Mouse (Mus musculus) cerebellum, adult 11 months (tissue): Measurements from ENCODE around the gene Vrtn.

ENCODE experiments used
- DNase-seq: peaks from one replicate; pipeline ENCODE4 v3.0.0; 2022

Vrtn gene

DNA sequence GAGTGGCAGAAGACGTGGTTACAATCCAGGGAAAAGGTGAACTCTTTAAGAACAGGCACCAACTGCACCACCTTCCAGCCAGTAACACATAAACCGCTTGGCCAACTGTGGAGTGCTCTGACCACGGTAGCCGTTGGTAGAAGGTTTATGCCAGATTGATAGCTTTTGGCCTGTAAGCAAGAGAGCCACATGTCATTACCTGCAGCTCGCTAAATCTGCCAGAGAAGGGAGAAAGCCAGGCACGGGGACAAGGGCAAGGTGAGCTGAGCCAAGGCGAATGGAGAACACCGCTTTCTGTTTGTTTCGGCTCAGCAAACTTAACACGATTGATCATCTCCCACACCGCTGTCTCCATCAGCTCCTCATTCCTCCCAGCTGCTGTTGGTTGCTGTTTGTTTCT, 48.2 kb downstream of the Vrtn start:
- DNase-seq, result peak; percentile 36

DNA sequence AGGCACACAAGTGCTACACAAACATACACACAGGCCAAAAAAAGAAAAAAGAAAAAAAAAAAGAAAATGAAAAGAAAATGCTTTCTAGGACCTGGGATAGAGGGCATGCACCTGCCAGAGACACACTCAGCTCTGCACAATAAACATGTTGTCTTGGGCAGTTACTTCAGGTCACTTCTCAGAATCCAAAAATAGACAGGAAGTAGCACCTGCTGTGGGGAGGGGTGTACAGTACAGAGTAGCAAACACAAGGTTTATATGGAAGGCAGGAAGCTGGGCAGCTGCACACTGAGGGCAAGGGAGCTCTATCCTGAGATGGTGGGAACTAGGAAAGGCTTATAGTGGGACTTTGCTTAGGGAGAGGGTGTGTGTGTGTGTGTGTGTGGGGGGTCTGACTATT, 50.5 kb downstream of the Vrtn start:
- DNase-seq, result no peak

DNA sequence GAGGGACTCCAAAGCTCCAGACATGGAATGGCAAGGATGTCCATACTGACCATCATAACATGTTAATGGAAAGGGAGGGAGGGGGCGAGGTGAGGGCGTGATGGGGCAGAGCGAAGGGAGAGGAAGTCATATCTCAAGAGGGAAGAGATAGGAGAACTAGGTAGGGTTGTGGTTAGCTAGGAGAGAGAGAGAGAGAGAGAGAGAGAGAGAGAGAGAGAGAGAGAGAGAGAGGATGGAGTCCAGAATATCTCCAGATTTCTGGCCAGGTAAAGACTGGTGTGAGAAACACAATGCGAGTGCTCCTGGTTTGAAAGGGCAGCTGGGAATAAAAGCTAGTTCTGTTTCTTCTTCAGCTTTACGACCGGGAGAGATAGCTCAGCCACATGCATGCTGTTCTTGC, 51.3 kb downstream of the Vrtn start:
- no peak for DNase-seq

DNA sequence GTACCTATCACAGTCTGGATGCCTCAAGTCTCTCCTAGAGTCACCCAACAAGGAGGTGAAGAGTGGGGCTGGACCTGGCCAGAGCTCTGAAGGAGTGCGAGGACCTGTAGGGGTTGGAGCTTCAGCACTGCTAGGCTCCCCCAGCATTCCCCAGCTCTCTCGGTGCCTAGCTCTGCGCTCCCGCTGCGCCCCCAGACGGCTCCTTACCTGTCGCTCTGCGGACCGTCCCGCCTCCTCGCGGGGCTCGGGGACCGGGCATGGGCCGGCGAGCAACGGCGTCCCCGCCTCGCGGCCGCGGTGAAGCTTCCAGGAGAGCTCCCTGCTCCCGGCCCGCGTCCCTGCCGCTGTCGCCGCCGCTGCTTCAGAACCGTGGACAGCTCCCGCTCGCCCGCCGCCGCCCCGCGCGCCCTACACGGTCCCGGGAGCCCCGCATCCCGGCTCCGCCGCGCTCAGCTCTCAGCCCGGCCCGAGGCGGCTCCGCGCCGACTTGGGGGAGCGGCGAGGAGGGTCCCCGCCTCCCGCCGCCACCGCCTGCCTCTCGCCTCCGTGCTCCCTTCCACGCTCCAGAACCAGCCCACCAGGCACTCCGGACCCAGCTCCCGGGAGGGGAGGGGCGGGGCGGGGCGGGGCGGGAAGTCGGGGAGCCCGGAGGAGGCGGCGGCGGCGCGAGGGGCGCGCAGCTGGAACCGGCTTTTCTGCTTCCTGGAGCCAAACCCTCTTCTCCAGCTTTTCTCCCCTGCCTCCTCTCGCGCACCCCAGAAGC, 57.7 kb downstream of the Vrtn start, which contains the start of gene Syndig1l:
Gene Syndig1l (minus strand): TSS at position 513 of the 763 bp plus-strand sequence.
- peak; percentile 50 for DNase-seq
